Comparison of ENCODE assay signal across 8 mouse cellular contexts in genomic region chr13:13775778-13776494, GRCm38 (mm10). TPM values are rescaled to one million over a fixed set of nuclear protein-coding genes. Genes with fewer than 3 reads are reported as not detected.
DNase-seq lines count a peak whose midpoint lies in the region; ATAC-seq lines count a peak whose summit lies in the region.

No protein-coding gene starts in this region.

- H3K9me3 ChIP-seq in heart, embryonic 11.5 days (replicated peaks; ENCODE audit: control insufficient read depth, low read length), result no peaks in the 10 kb centered on the region
- H3K9me3 ChIP-seq in limb, embryonic 12.5 days, result no peaks in the 10 kb centered on the region
- no peaks in the 10 kb centered on the region for H3K9me3 ChIP-seq in neural tube, embryonic 15.5 days (replicated peaks)

- H3K36me3 ChIP-seq in heart, embryonic 11.5 days (ENCODE audit: control insufficient read depth, insufficient read depth, low read length), result no peaks in the 10 kb centered on the region
- peaks cover 6% of the 10 kb centered on the region; the same call in 1 of the 2 replicates for H3K36me3 ChIP-seq in limb, embryonic 12.5 days
- peaks cover 8% of the 10 kb centered on the region for H3K36me3 ChIP-seq in neural tube, embryonic 15.5 days

- H3K9ac ChIP-seq in heart, embryonic 11.5 days (ENCODE audit: low read depth, low read length), result no peak overlapping the region
- no peak overlapping the region for H3K9ac ChIP-seq in limb, embryonic 12.5 days (replicated peaks)
- no peak overlapping the region for H3K9ac ChIP-seq in neural tube, embryonic 15.5 days (replicated peaks)

- no peak overlapping the region for H3K4me2 ChIP-seq in heart, embryonic 11.5 days
- no peak overlapping the region for H3K4me2 ChIP-seq in limb, embryonic 12.5 days
- H3K4me2 ChIP-seq in neural tube, embryonic 15.5 days, result no peak overlapping the region

- DNase-seq in kidney, adult 18-20 months, result peak; percentile 6
- DNase-seq in kidney, adult 11 months, result no peak
- DNase-seq in NIH3T3 (ENCODE audit: low read depth), result peak; percentile 5
- DNase-seq in cerebellum, adult 11-12 months, result no peak
- no peak for DNase-seq in left cerebral cortex, adult 11 months (ENCODE audit: low spot score)

- H3K4me1 ChIP-seq in heart, embryonic 11.5 days (ENCODE audit: control insufficient read depth, insufficient read depth, low read length), result 0 out of 2 replicates have a peak, but pooled peaks cover 5% of the 10 kb centered on the region
- peaks cover 12% of the 10 kb centered on the region for H3K4me1 ChIP-seq in limb, embryonic 12.5 days (replicated peaks)
- 0 out of 2 replicates have a peak, but pooled peaks cover 2% of the 10 kb centered on the region for H3K4me1 ChIP-seq in neural tube, embryonic 15.5 days

- no peak overlapping the region for H3K4me3 ChIP-seq in heart, embryonic 11.5 days (ENCODE audit: low read depth, low read length)
- H3K4me3 ChIP-seq in limb, embryonic 12.5 days (replicated peaks), result no peak overlapping the region
- no peak overlapping the region for H3K4me3 ChIP-seq in neural tube, embryonic 15.5 days (replicated peaks)

- peak; percentile 84 for ATAC-seq in heart, embryonic 11.5 days (replicated peaks; ENCODE audit: insufficient number of reproducible peaks, low FRiP score, low TSS enrichment)
- peak; percentile 67 for ATAC-seq in limb, embryonic 12.5 days (ENCODE audit: insufficient number of reproducible peaks, insufficient read depth, low FRiP score, low TSS enrichment, low read depth)
- peak; percentile 37 for ATAC-seq in neural tube, embryonic 15.5 days (ENCODE audit: low FRiP score)

- H3K27me3 ChIP-seq in heart, embryonic 11.5 days (ENCODE audit: control insufficient read depth, insufficient read depth, low read length), result no peaks in the 10 kb centered on the region
- H3K27me3 ChIP-seq in limb, embryonic 12.5 days, result peaks cover under 1% of the 10 kb centered on the region; the same call in 1 of the 2 replicates
- no peaks in the 10 kb centered on the region; the same call in 1 of the 2 replicates for H3K27me3 ChIP-seq in neural tube, embryonic 15.5 days (replicated peaks)

- H3K27ac ChIP-seq in heart, embryonic 11.5 days (ENCODE audit: low read depth, low read length), result no peak overlapping the region
- H3K27ac ChIP-seq in limb, embryonic 12.5 days, result no peak overlapping the region
- H3K27ac ChIP-seq in neural tube, embryonic 15.5 days (replicated peaks), result no peak overlapping the region; the same call in 1 of the 2 replicates

RNA-seq across cellular contexts. Expression of gene Gng4, which starts 7.9 kb away (rescaled TPM):
- 0.26 TPM in 1 of 2 replicates, not detected in the other for polyA plus RNA-seq in heart, embryonic 11.5 days (2014; fragmentation: Nextera tagmentation; extraction: Ambion mirVana)
- polyA plus RNA-seq in limb, embryonic 12.5 days (2016; fragmentation: Nextera tagmentation; extraction: Ambion mirVana), result 2.1 and 3.3 TPM in 2 replicates
- polyA plus RNA-seq in neural tube, embryonic 15.5 days (2015; fragmentation: Nextera tagmentation; extraction: Ambion mirVana), result 70.4 and 81.3 TPM in 2 replicates

Comparison
In these comparisons a context has a peak if more than half of its experiments do, and no peak if none do; other contexts are left out.
1. DNase-seq: peak in kidney, adult 18-20 months (single experiment) and NIH3T3 (single experiment); none in kidney, adult 11 months (single experiment), cerebellum, adult 11-12 months (single experiment) and left cerebral cortex, adult 11 months (single experiment).
2. RNA of gene Gng4, which starts 7.9 kb away (polyA plus RNA-seq): 70.4 to 81.3 TPM in neural tube, embryonic 15.5 days; 2.1 to 3.3 TPM in limb, embryonic 12.5 days and 0.26 TPM in heart, embryonic 11.5 days; every median in the first group is over 10 times any median in the second.
3. Peak in every context shown above with its lines, with median percentiles within 50 percentile points of each other: ATAC-seq.